Mouse (Mus musculus) hindbrain, embryonic 13.5 days (tissue): ENCODE results near the gene Cacng2. TPM values are rescaled to one million over a fixed set of nuclear protein-coding genes. Genes with fewer than 3 reads are reported as not detected.
A peak's percentile ranks its signal among the peaks of the same experiment; 100 is the strongest.
"Not testable (repeated sequence)": the region's sequence is repeated elsewhere in the genome, so short reads cannot be mapped to it uniquely, and the experiment has no call there.

Experiments
- ATAC-seq: fragments of 200-750 bp; cut with Nextera tagmentation; 2 replicates; pipeline ENCODE4 v1.8.0; 2017; ENCODE audit warnings: moderate TSS enrichment; ENCODE audit not compliant: low FRiP score
- H3K27ac ChIP-seq: fragments of 300-500 bp; sonication (generic); 2 replicates; pipeline ENCODE4 v1.5.1; 2015; ENCODE audit warnings: inconsistent platforms, mild to moderate bottlenecking, moderate library complexity
- H3K27me3 ChIP-seq: fragments of 300-500 bp; sonication (generic); 2 replicates; pipeline ENCODE4 v1.6.1; 2015; ENCODE audit warnings: mild to moderate bottlenecking, inconsistent platforms
- H3K36me3 ChIP-seq: fragments of 300-500 bp; sonication (generic); 2 replicates; pipeline ENCODE4 v1.6.1; 2015; ENCODE audit warnings: mild to moderate bottlenecking, inconsistent platforms
- H3K4me1 ChIP-seq: fragments of 300-500 bp; sonication (generic); replicated peaks from 2 replicates; pipeline ENCODE4 v1.6.1; 2015; ENCODE audit warnings: inconsistent platforms
- H3K4me2 ChIP-seq: fragments of 300-500 bp; sonication (generic); 2 replicates; pipeline ENCODE4 v1.6.1; 2015; ENCODE audit warnings: inconsistent platforms, mild to moderate bottlenecking, moderate library complexity
- H3K4me3 ChIP-seq: fragments of 300-500 bp; sonication (generic); 2 replicates; pipeline ENCODE4 v1.5.1; 2015; ENCODE audit warnings: mild to moderate bottlenecking, inconsistent platforms
- H3K9ac ChIP-seq: fragments of 300-500 bp; sonication (generic); 2 replicates; pipeline ENCODE4 v1.6.1; 2015; ENCODE audit warnings: mild to moderate bottlenecking, inconsistent platforms
- H3K9me3 ChIP-seq: fragments of 300-500 bp; sonication (generic); 2 replicates; pipeline ENCODE4 v1.6.1; 2016; ENCODE audit warnings: inconsistent platforms
- WGBS: fragments of 180-500 bp; shearing (Covaris S2); methylation state at CpG from one replicate; pipeline ENCODE4 v1.1.7; 2015; 5-methylcytosine and 5-hydroxymethylcytosine counted together
- polyA plus RNA-seq: library from polyadenylated mRNA; unstranded; fragments of >200 nt; fragmentation: Nextera tagmentation; extraction: Ambion mirVana; gene quantifications from 2 replicates; pipeline ENCODE4 v1.2.1, GENCODE M21; 2015

Gene Cacng2
- polyA plus RNA-seq, 1 experiment from 2014 or later: 10.5 TPM

DNA sequence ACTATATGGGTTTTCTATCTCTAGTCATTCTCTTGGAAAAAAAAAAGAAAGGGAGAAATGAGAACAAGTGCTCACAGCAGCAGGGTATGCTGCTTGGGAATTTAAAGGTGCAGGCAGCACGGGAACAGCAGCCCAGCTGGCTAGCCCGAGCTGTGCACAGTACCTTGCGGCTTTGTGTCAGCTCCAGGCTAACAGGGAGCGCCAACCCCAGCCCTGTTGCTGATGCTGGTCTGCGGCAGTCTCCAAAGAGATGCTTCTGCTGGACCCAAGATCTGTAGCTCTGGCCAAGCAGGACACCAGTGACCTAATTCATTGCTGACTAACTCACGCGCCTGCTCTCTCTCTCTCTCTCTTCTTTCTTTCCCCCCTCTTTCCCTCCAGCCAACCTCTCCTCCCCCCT lies 74.5 kb downstream of the Cacng2 start:
- Histone ChIP-seq H3K4me1 (0 out of 2 replicates have a peak, but pooled peaks cover 3% of the 10 kb centered on the region), H3K27ac (no peak overlapping the region), H3K9ac (0 out of 2 replicates have a peak overlapping the region, but pooled peaks have one; percentile 35), H3K27me3 (no peaks in the 10 kb centered on the region), H3K4me3 (no peak overlapping the region), H3K4me2 (no peak overlapping the region), H3K36me3 (no peaks in the 10 kb centered on the region), H3K9me3 (no peaks in the 10 kb centered on the region)
- WGBS: 68% methylated on average over 7 of the region's 7 CpGs
- no peak for ATAC-seq

DNA sequence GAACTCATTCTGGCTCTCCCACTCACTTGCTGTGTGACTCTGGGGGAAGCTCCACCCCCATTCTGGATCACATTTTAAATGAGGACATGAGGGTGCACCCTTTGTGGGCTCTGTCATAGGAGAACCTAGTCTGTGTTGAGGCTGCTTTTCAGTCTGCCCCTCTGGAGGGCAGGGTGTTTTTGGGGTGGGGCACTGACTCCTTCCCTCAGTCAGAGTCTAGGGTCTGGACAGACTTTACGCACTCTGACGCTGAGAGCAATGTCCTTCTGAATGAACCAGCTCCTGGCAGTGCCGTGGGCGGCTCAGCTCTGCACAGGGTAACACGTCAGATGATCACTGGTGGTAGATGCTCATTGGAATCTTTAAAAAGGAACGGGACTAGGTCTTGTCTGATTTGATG lies 75.0 kb downstream of the Cacng2 start:
- no peak overlapping the region for H3K27ac ChIP-seq
- H3K9ac ChIP-seq: no peak overlapping the region
- H3K9me3 ChIP-seq: no peaks in the 10 kb centered on the region
- H3K4me1 ChIP-seq: 0 out of 2 replicates have a peak, but pooled peaks cover 3% of the 10 kb centered on the region
- H3K27me3 ChIP-seq: no peaks in the 10 kb centered on the region
- no peak overlapping the region for H3K4me3 ChIP-seq
- no peak for ATAC-seq
- 68% methylated on average over 6 of the region's 6 CpGs for WGBS
- H3K36me3 ChIP-seq: no peaks in the 10 kb centered on the region
- no peak overlapping the region for H3K4me2 ChIP-seq

DNA sequence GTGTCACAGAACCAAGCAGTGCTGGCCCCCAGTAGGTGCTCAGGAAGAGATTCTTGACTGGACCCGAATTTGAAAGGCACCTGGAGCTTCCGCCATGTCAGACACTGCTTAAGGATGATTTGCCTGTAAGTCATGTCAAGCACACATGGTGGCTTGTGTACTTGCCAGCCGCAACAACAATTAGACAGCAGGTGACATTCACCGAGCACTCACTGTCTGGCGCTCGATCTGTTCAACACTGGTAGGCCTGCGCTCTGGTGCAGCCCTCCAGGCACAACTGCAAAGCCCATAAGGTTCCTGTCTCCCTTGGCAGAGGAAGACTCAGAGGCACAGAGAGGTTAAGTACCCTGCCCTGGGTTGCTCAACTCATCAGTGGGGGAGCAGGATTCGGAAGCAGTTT lies 77.1 kb downstream of the Cacng2 start:
- no peak for ATAC-seq
- Histone ChIP-seq H3K4me2 (no peak overlapping the region), H3K27ac (no peak overlapping the region), H3K9me3 (no peaks in the 10 kb centered on the region), H3K36me3 (no peaks in the 10 kb centered on the region), H3K27me3 (no peaks in the 10 kb centered on the region), H3K4me1 (0 out of 2 replicates have a peak, but pooled peaks cover 3% of the 10 kb centered on the region), H3K4me3 (no peak overlapping the region), H3K9ac (no peak overlapping the region)
- 85% methylated on average over 8 of the region's 8 CpGs for WGBS

DNA sequence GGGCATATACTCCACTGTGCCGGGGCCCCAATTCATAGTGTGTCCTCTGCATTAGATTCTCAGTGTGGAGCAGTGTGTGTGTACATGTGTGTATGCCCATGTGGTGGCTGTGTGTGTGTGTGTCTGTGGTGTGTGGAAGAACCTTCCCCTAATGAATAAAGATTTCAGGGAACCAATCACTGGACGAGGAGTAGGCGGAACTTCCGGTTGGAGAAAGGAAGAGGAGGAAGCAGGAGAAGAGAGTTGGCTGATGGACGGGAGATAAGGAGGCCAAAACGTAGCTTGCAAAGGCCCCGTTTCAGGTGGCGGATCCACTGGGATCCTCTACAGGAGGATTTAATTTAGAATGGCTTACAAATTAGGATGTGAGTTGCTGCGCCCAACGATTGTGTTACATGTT lies 82.2 kb downstream of the Cacng2 start:
- Histone ChIP-seq H3K9me3 (no peaks in the 10 kb centered on the region), H3K4me1 (no peaks in the 10 kb centered on the region), H3K27me3 (no peaks in the 10 kb centered on the region), H3K36me3 (no peaks in the 10 kb centered on the region), H3K27ac (no peak overlapping the region), H3K4me3 (no peak overlapping the region), H3K4me2 (no peak overlapping the region), H3K9ac (no peak overlapping the region)
- 91% methylated on average over 10 of the region's 10 CpGs for WGBS
- ATAC-seq: no peak

DNA sequence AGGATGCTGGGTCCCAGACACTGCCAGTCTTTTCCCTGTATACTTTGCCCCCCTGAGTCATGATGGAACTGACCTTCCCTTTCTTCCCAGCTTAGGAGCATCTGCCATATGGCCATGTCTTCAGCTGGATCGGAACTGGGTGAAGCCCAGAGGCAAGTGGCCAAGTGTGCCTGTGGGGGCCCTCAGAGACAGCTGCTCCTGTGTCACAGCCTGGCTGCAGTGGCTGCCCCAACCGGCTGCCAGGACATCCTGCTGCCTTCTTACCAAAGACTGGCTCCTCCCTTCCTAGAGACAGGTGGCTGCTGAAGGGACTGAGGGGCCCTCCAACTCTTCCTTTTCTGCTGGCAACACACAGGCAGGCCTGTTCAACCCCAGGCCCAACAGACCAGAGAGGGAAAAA lies 83.2 kb downstream of the Cacng2 start:
- no peaks in the 10 kb centered on the region for H3K36me3 ChIP-seq
- no peaks in the 10 kb centered on the region for H3K4me1 ChIP-seq
- no peak overlapping the region for H3K27ac ChIP-seq
- ATAC-seq: no peak
- no peaks in the 10 kb centered on the region for H3K27me3 ChIP-seq
- H3K4me3 ChIP-seq: no peak overlapping the region
- no peak overlapping the region for H3K9ac ChIP-seq
- WGBS: 65% methylated on average over 2 of the region's 2 CpGs
- no peaks in the 10 kb centered on the region for H3K9me3 ChIP-seq
- no peak overlapping the region for H3K4me2 ChIP-seq

DNA sequence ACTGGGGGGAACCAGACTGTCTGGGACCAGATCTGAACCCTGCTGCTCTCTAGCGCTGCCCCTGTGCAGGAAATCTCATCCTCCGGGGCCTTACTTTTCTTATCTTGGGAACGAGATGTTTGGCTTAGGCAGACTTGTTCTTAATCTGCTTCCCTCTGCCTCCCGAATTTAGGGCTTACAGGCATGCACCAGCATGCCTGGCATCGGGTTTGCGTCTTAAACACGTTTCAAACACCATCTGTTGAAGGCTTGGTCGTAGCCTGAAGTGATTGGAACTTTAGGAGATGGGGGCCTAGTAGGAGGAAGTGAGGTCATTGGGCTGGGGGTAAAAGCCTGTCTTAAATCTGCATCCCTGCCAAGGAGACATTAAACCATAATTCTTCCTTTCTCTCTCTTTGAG lies 89.9 kb downstream of the Cacng2 start:
- Histone ChIP-seq H3K36me3 (no peaks in the 10 kb centered on the region), H3K4me2 (no peak overlapping the region), H3K9ac (no peak overlapping the region), H3K4me3 (no peak overlapping the region), H3K9me3 (no peaks in the 10 kb centered on the region), H3K4me1 (no peaks in the 10 kb centered on the region), H3K27ac (no peak overlapping the region), H3K27me3 (no peaks in the 10 kb centered on the region)
- 73% methylated on average over 8 of the region's 8 CpGs for WGBS
- ATAC-seq: no peak

DNA sequence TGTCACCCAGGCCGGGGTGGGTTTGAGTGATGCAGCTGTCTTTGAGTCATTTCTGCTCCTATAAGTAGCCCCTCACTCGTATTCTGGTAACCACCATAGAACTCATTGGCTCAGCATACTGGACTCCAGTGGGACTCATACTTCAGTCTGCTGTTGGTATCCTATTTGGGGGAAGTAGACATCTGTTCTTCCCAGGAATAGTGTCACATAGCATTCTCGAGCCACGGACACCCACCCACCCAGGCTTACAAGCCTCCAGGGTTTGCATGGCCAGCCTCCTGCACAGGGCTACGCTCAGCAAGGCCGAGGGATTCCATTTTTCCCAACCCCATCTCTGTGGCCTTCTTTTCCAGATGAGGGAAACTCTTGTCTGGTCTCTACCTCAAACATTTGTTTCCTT lies 93.3 kb downstream of the Cacng2 start:
- H3K4me3 ChIP-seq: no peak overlapping the region
- WGBS: 89% methylated on average over 6 of the region's 6 CpGs
- H3K4me2 ChIP-seq: no peak overlapping the region
- H3K27me3 ChIP-seq: no peaks in the 10 kb centered on the region
- no peaks in the 10 kb centered on the region for H3K9me3 ChIP-seq
- no peak for ATAC-seq
- no peaks in the 10 kb centered on the region for H3K36me3 ChIP-seq
- no peak overlapping the region for H3K27ac ChIP-seq
- no peak overlapping the region for H3K9ac ChIP-seq
- no peaks in the 10 kb centered on the region for H3K4me1 ChIP-seq

DNA sequence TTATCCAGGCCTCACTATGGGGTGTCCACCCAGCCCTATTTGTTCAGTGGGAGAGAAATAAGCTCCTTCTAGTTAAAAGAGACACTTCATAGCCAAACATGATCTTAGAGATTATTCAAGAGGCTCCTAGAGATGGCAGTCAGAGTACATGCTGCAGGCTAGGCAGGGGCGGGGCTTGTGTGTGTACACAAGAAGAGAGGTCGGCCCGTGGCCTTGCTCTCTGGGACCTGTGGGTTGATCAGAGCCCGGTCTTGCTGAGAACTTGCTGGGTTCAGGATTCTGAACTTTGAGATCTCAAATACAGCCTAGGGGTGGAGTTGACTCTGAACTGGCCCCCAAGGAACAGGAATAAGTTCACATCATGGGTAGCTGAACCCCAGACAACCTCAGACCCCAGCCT lies 95.6 kb downstream of the Cacng2 start:
- no peak overlapping the region for H3K4me3 ChIP-seq
- no peaks in the 10 kb centered on the region for H3K4me1 ChIP-seq
- 77% methylated on average over 4 of the region's 4 CpGs for WGBS
- H3K9ac ChIP-seq: no peak overlapping the region
- H3K36me3 ChIP-seq: no peaks in the 10 kb centered on the region
- no peaks in the 10 kb centered on the region for H3K27me3 ChIP-seq
- no peaks in the 10 kb centered on the region for H3K9me3 ChIP-seq
- no peak for ATAC-seq
- no peak overlapping the region for H3K4me2 ChIP-seq
- no peak overlapping the region for H3K27ac ChIP-seq

DNA sequence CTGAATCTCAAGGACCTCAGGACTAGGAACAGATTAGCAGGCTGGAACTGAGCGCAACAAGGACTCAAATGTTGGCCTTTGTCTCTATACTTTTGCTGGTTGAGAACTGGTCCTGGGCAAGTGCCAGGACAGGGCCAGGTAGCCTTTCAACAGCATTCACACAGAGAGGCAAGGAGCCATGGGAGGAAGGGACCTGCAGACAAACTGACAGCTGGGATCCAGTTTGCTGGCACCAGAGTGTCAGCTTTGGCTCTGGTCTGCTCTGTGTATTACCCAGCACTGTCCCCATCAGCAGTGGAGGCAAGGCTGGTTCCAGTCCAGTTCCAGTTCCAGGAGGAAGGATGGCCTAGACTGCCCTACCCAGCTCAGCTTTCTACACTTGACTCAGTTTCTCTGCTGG lies 105.8 kb downstream of the Cacng2 start:
- H3K4me1 ChIP-seq: no peaks in the 10 kb centered on the region
- ATAC-seq: no peak
- no peak overlapping the region for H3K4me2 ChIP-seq
- peaks cover 2% of the 10 kb centered on the region; the same call in 1 of the 2 replicates for H3K36me3 ChIP-seq
- no peak overlapping the region for H3K27ac ChIP-seq
- H3K4me3 ChIP-seq: no peak overlapping the region
- H3K9ac ChIP-seq: no peak overlapping the region
- 93% methylated on average over 1 of the region's 1 CpGs for WGBS
- no peaks in the 10 kb centered on the region for H3K9me3 ChIP-seq
- H3K27me3 ChIP-seq: no peaks in the 10 kb centered on the region

DNA sequence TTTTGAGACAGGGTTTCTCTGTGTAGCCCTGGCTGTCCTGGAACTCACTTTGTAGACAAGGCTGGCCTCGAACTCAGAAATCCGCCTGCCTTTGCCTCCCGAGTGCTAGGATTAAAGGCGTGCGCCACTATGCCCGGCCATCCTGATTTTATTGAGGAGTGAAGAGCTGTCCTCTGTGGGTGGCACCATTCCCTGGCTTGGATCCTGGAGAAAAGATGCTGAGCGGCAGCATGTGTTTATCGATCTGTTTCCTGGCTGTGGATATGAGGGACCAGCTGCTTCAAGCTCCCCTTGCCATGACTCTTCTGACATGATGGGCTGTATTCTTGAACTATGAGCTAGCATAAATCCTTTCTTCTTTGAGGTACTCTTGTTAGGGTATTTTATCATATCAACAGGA lies 111.6 kb downstream of the Cacng2 start:
- H3K27ac ChIP-seq: not testable (repeated sequence)

DNA sequence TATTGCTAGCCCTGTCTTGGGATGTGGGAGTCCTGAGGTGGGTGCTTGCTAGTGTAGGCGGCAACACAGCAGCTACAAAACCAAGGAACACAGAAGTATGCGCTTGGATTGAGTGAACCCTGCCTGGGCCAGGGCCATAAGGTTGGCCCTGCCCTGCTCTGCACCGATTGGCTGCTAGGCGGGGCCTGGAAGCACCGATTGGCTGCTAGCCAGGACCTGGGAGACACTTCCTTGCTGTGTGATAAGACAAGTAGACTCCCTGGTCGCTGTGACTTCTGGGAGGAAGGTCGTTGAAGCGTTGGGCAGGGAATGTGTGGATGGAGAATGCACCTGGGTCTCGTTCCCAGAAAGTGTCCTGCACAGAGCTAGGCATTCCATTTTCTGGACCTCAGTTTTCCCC lies 115.9 kb downstream of the Cacng2 start:
- Histone ChIP-seq H3K4me3 (no peak overlapping the region), H3K9ac (no peak overlapping the region), H3K27ac (no peak overlapping the region), H3K4me1 (peaks cover 32% of the 10 kb centered on the region), H3K4me2 (no peak overlapping the region), H3K36me3 (no peaks in the 10 kb centered on the region), H3K27me3 (no peaks in the 10 kb centered on the region), H3K9me3 (no peaks in the 10 kb centered on the region)
- no peak for ATAC-seq
- 49% methylated on average over 9 of the region's 9 CpGs for WGBS

More for the DNA sequence above, 111.6 kb downstream of the Cacng2 start:
- not testable (repeated sequence) for ATAC-seq, H3K9me3 ChIP-seq, H3K36me3 ChIP-seq, H3K9ac ChIP-seq, H3K4me2 ChIP-seq, H3K27me3 ChIP-seq, H3K4me3 ChIP-seq
- peaks cover 28% of the 10 kb centered on the region for H3K4me1 ChIP-seq
- 89% methylated on average over 8 of the region's 8 CpGs for WGBS

DNA sequence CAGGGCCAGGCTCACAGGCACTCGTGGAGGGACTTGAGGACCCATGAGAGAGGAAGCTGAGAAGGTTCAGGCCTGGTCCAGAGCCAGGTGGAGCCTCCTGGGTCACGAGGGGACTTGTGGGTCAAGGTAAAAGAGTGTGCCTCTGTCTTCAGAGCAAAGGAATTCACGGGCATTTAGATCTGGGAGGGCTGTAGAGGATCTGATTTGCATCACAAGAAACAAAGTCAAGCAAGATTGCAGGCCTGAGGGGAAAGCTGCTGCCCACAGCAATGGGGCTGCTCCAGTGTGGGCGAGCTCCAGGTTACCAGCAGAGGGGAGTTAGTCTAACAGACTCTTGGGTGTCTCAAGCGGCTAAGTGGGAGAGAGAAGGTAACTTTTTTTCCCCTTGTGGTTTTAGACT lies 118.4 kb downstream of the Cacng2 start:
- 11% methylated on average over 5 of the region's 5 CpGs for WGBS
- H3K4me2 ChIP-seq: no peak overlapping the region
- no peak overlapping the region for H3K4me3 ChIP-seq
- ATAC-seq: no peak
- no peaks in the 10 kb centered on the region for H3K36me3 ChIP-seq
- H3K27me3 ChIP-seq: no peaks in the 10 kb centered on the region
- peaks cover 30% of the 10 kb centered on the region for H3K4me1 ChIP-seq
- H3K9ac ChIP-seq: no peak overlapping the region
- H3K9me3 ChIP-seq: no peaks in the 10 kb centered on the region
- H3K27ac ChIP-seq: no peak overlapping the region

DNA sequence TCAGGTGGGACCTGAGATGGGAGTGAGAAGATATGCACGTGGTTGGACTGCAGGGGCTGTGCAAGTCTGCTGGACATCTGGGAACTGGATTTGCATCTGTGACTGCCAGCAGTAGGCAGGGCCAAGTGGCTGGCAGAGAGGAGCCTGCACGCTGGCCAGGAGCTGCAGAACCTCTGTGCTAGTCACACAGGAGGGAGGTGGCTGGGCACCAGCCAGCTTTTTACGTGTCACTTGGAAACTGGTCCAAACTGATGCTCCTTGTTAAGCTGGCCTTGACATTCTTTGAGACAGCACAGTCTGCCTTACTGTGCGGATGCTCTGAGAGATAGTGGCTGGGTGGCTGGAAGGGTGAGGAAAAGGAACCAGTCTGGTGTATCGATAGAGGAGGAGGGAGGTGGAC lies 131.3 kb downstream of the Cacng2 start:
- 71% methylated on average over 5 of the region's 5 CpGs for WGBS
- H3K27me3 ChIP-seq: peaks cover 4% of the 10 kb centered on the region; the same call in 1 of the 2 replicates
- no peaks in the 10 kb centered on the region for H3K9me3 ChIP-seq
- no peak overlapping the region for H3K27ac ChIP-seq
- H3K4me1 ChIP-seq: peaks cover 10% of the 10 kb centered on the region
- no peaks in the 10 kb centered on the region for H3K36me3 ChIP-seq
- H3K4me3 ChIP-seq: no peak overlapping the region
- no peak for ATAC-seq
- H3K9ac ChIP-seq: no peak overlapping the region
- H3K4me2 ChIP-seq: no peak overlapping the region

DNA sequence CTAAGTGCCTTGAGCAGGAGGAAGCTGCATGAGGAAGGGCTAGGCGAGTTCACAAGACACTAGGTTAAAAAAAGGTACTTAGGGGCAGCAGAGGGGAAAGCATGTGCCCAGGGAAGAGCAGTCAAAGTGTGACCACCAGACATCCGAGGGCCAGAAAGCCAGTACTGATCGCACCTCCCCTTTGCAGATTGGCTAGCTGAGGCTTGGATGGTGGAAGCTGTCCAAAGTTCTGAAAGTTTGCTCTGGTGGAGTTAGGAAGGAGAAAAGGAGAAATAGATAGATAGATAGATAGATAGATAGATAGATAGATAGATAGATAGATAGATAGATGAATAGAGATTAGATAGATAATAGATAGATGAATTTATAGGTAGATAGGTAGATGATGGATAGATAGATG lies 136.4 kb downstream of the Cacng2 start:
- H3K4me3 ChIP-seq: no peak overlapping the region
- H3K9me3 ChIP-seq: no peaks in the 10 kb centered on the region
- peaks cover 14% of the 10 kb centered on the region for H3K4me1 ChIP-seq
- no peaks in the 10 kb centered on the region for H3K36me3 ChIP-seq
- peaks cover 13% of the 10 kb centered on the region for H3K27me3 ChIP-seq
- 33% methylated on average over 3 of the region's 3 CpGs for WGBS
- H3K27ac ChIP-seq: no peak overlapping the region
- no peak overlapping the region for H3K4me2 ChIP-seq
- no peak for ATAC-seq
- H3K9ac ChIP-seq: no peak overlapping the region
